Mouse (Mus musculus) C2C12 (cell line): ENCODE results near the gene G0s2. TPM values are rescaled to one million over a fixed set of nuclear protein-coding genes. Genes with fewer than 3 reads are reported as not detected.

ENCODE experiments used
- H3K27me3 ChIP-seq: one replicate; pipeline ENCODE4 v1.6.1; 2011; ENCODE audit not compliant: control insufficient read depth, insufficient read depth, insufficient read length
- H3K36me3 ChIP-seq: one replicate; pipeline ENCODE4 v1.6.1; 2011; ENCODE audit not compliant: control insufficient read depth, insufficient read depth
- H3K4me3 ChIP-seq: one replicate; pipeline ENCODE4 v1.5.1; 2011; ENCODE audit warnings: mild to moderate bottlenecking, control low read depth; ENCODE audit not compliant: poor library complexity, insufficient read depth, severe bottlenecking
- H3K79me2 ChIP-seq: one replicate; pipeline ENCODE4 v1.6.1; 2011; ENCODE audit not compliant: control insufficient read depth, insufficient read depth
- H3K79me3 ChIP-seq: one replicate; pipeline ENCODE4 v1.6.1; 2011; ENCODE audit warnings: low read depth, control low read depth
- H3ac ChIP-seq: one replicate; pipeline ENCODE3; 2011; ENCODE audit warnings: low read depth; ENCODE audit not compliant: control insufficient read depth, insufficient read length
- CEBPB ChIP-seq: IDR thresholded peaks from one replicate; pipeline ENCODE4 v1.6.1; 2011; ENCODE audit warnings: low read depth, mild to moderate bottlenecking, control low read depth, moderate library complexity
- CTCF ChIP-seq: IDR thresholded peaks from one replicate; pipeline ENCODE4 v1.5.1; 2011; ENCODE audit not compliant: control insufficient read depth, insufficient read depth, insufficient read length
- FOSL1 ChIP-seq: IDR thresholded peaks from one replicate; pipeline ENCODE4 v1.8.0; 2011; ENCODE audit warnings: mild to moderate bottlenecking, low read length; ENCODE audit not compliant: poor library complexity, insufficient read depth, severe bottlenecking
- MAX ChIP-seq: IDR thresholded peaks from one replicate; pipeline ENCODE4 v1.6.1; 2011; ENCODE audit warnings: mild to moderate bottlenecking, control low read depth
- MYOD1 ChIP-seq: IDR thresholded peaks from one replicate; pipeline ENCODE4 v1.6.1; 2011; ENCODE audit warnings: low read depth; ENCODE audit not compliant: control insufficient read depth, insufficient read length
- MYOG ChIP-seq: IDR thresholded peaks from one replicate; pipeline ENCODE4 v1.6.1; 2011; ENCODE audit not compliant: control insufficient read depth, insufficient read length; ENCODE audit errors: extremely low read depth
- USF1 ChIP-seq: IDR thresholded peaks from one replicate; pipeline ENCODE4 v1.6.1; 2011; ENCODE audit warnings: low read depth, mild to moderate bottlenecking, control low read depth, moderate library complexity
- polyA plus RNA-seq: library from polyadenylated mRNA; unstranded; fragments of >200 nt; fragmentation: generic; extraction: Trizol; gene quantifications from one replicate; pipeline ENCODE4 v1.2.1, GENCODE M21; 2012; ENCODE audit warnings: missing spikeins

The G0s2 gene
- polyA plus RNA-seq, 1 experiment, result 66.1 TPM

DNA sequence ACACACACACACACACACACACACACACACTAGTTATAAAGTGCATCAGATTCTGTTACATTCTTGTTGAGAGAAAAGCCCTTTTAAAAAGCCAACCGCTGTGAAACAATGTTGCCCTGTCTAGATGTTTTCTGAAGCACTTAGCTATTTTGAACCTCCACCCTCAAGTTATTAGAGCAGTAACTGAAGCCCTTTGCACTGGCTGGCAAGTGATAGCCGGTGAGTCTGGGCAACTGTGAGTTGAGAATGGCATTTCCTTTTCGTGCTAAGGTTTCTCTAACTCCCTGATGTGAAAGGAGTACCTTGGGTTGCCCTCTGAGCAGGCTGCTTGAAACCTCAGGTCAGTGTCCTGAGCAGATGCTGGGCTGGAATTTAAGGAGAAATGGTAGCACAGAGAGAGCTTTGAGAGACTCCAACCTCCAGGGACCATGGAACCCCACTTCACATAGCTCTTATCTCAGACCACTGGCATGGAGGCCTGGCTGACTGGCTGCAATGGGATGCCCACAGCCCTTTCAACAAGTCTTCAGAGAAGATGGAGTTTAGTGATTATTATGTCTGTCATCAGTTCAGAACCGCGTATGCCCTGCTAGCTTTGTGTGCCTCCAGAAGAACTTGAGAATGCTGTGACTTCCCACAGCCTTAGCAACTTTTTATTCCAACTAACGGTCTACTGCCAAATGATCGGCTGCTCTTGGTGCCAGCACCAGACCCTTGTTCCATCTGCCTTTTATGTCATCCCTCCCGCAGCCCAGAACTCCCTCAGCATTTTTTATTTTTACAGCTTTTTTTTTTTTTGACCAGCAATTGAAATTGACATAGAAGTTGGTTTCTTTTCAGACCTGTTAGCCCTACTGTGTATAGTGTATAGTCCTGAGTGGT is 9.8 kb downstream of the G0s2 start:
- TF ChIP-seq CEBPB, result no peak
- no peak for TF ChIP-seq FOSL1
- TF ChIP-seq CTCF, result no peak
- no peak for TF ChIP-seq MYOD1
- Histone ChIP-seq H3ac (no peak overlapping the region), H3K36me3 (no peaks in the 10 kb centered on the region), H3K79me2 (no peaks in the 10 kb centered on the region), H3K79me3 (no peaks in the 10 kb centered on the region), H3K27me3 (no peaks in the 10 kb centered on the region), H3K4me3 (no peak overlapping the region)

DNA sequence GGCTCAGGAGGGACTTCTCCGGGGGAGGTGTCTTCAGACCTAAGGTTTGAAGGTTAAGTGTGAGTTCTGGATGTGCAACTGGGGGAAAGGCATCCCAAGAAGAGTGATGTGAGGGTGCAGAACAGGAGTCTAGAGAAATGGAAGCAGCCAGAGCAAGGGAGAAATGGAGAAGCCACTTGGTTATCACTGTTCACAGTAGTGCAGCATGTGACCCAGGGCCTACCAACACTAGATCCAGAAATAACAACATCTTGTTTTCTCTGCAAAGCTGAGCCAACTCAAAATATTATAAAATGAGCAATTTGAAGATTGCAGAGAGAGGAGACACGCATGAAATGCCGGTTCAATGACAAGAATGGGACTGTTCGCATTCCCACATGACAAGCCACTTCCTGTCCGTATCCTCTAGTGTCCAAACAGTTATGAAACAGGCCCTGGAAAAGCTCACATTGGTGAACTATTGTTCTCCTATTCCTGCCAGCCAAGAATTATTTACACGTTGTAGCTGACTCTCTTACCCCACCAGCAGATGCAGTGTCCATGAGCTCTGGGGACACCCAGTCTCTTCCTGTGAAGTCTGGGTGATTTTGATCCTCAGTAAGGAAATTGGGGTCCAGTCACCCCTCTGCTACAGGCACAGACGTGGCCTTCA is 11.0 kb downstream of the G0s2 start:
- Histone ChIP-seq H3ac (no peak overlapping the region), H3K36me3 (no peaks in the 10 kb centered on the region), H3K79me3 (no peaks in the 10 kb centered on the region), H3K27me3 (no peaks in the 10 kb centered on the region), H3K4me3 (no peak overlapping the region), H3K79me2 (no peaks in the 10 kb centered on the region)
- TF ChIP-seq MYOD1 (no peak), USF1 (no peak), CEBPB (no peak), CTCF (no peak)

DNA sequence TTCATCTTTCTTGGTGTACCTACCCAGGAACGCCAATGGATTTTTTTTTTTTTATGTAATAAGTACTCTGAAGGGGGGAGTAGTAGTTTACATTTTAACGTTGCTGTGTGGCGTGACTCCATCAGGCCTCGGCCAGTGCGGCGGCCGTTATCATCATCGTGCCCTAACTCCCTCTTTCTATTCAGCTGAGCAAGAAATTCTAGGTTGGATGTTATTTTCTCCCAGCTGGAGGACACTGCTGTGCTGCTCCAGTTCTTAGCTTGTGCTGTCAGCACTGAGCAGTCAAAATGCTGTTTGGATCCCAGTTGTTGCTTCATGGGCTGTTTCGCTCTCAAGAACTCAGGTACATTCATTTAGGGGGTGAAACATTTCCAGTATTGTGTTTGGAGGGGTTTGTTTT is 13.5 kb downstream of the G0s2 start:
- Histone ChIP-seq H3K4me3 (no peak overlapping the region), H3K27me3 (no peaks in the 10 kb centered on the region), H3K36me3 (no peaks in the 10 kb centered on the region), H3K79me2 (no peaks in the 10 kb centered on the region), H3ac (no peak overlapping the region), H3K79me3 (no peaks in the 10 kb centered on the region)
- TF ChIP-seq MAX (no peak), MYOD1 (no peak), FOSL1 (no peak), USF1 (no peak), MYOG (no peak), CEBPB (no peak), CTCF (no peak)

GRCm38 (mm10) chr1:193256621-193257098 is 16.4 kb downstream of the G0s2 start:
- Histone ChIP-seq H3K36me3 (no peaks in the 10 kb centered on the region), H3ac (no peak overlapping the region), H3K79me3 (no peaks in the 10 kb centered on the region), H3K27me3 (no peaks in the 10 kb centered on the region), H3K79me2 (no peaks in the 10 kb centered on the region), H3K4me3 (no peak overlapping the region)
- no peak for TF ChIP-seq MAX
- no peak for TF ChIP-seq MYOG
- no peak for TF ChIP-seq CEBPB
- TF ChIP-seq USF1, result no peak
- no peak for TF ChIP-seq MYOD1
- TF ChIP-seq FOSL1, result no peak
- no peak for TF ChIP-seq CTCF

- H3K36me3 ChIP-seq, result no peaks in the 10 kb centered on the region
- no peak for TF ChIP-seq MAX
- no peaks in the 10 kb centered on the region for H3K79me2 ChIP-seq
- H3K79me3 ChIP-seq, result no peaks in the 10 kb centered on the region
- no peaks in the 10 kb centered on the region for H3K27me3 ChIP-seq
- H3K4me3 ChIP-seq, result no peak overlapping the region
- H3ac ChIP-seq, result no peak overlapping the region
These were observed 16.8 kb downstream of the G0s2 start for GRCm38 (mm10) chr1:193256289-193256577.
